Mouse (Mus musculus) E14TG2a.4 (cell line): ENCODE data around the gene Siglecf.
A peak's percentile ranks its signal among the peaks of the same experiment; 100 is the strongest.

ENCODE experiments used
- H3K27me3 ChIP-seq: 2 replicates; pipeline ENCODE4 v1.6.1; 2014; ENCODE audit warnings: low read length, control low read depth; ENCODE audit not compliant: insufficient read depth
- H3K36me3 ChIP-seq: 2 replicates; pipeline ENCODE4 v1.6.1; 2014; ENCODE audit warnings: low read length, control low read depth; ENCODE audit not compliant: insufficient read depth
- H3K4me1 ChIP-seq: replicated peaks from 2 replicates; pipeline ENCODE4 v1.6.1; 2014; ENCODE audit warnings: low read depth, low read length, control low read depth
- H3K4me3 ChIP-seq: replicated peaks from 2 replicates; pipeline ENCODE4 v1.5.1; 2014; ENCODE audit warnings: mild to moderate bottlenecking, low read length
- H3K9me3 ChIP-seq: 2 replicates; pipeline ENCODE4 v1.6.1; 2014; ENCODE audit warnings: low read length, control low read depth
- CTCF ChIP-seq: conservative IDR thresholded peaks from 2 replicates; pipeline ENCODE4 v1.5.1; 2014; ENCODE audit warnings: low read length
- NANOG ChIP-seq: IDR thresholded peaks from 2 replicates; pipeline ENCODE4 v1.6.1; 2014; ENCODE audit warnings: borderline replicate concordance, low read length, mixed read lengths
- POU5F1 ChIP-seq: IDR thresholded peaks from 2 replicates; pipeline ENCODE4 v1.6.1; 2014; ENCODE audit warnings: low read length, borderline replicate concordance

Siglecf gene

DNA sequence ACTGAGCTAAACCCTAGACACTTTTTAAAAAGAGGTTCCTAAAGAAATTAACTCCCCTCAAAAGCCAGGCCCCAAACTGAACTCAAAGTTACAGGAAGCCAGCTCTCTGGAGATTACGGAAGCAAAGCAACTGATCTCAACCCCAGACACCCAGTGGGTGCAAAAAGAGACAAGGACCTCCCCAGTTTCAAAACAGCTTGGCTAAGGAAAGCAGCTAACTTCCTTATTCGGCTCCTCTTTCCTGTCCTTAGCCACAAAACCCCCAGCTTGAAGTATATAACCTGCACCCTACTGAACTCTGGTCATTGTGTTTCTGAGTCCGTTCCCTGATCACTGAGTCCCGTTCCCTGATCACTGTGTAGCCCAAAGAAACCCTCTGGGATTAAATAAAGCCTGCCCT lies 2.0 kb downstream of the Siglecf start:
- TF ChIP-seq CTCF (no peak), POU5F1 (no peak), NANOG (no peak)
- Histone ChIP-seq H3K4me3 (no peak overlapping the region), H3K4me1 (peaks cover 59% of the 10 kb centered on the region), H3K9me3 (no peaks in the 10 kb centered on the region), H3K36me3 (no peaks in the 10 kb centered on the region), H3K27me3 (no peaks in the 10 kb centered on the region; the same call in 1 of the 2 replicates)

DNA sequence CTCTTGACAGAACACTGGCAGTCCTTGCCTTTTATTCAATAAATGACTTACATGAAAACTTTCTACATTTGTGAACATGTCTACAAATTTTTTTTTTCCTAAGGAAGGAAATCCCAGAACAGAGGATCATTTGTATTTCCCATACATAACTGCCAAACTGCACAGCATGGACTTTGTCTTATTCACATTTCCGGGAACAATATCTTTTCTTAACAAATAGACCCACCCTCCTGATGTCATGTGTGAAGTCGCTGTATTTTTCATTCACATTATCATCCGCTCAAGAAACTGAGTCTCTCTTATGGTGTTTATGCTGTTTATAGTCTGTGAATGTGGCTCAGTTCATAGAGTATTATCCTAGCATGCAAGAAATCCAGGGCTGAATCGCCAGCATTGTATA lies 2.6 kb downstream of the Siglecf start:
- Histone ChIP-seq H3K4me3 (no peak overlapping the region), H3K27me3 (peaks cover 2% of the 10 kb centered on the region; the same call in 1 of the 2 replicates)

DNA sequence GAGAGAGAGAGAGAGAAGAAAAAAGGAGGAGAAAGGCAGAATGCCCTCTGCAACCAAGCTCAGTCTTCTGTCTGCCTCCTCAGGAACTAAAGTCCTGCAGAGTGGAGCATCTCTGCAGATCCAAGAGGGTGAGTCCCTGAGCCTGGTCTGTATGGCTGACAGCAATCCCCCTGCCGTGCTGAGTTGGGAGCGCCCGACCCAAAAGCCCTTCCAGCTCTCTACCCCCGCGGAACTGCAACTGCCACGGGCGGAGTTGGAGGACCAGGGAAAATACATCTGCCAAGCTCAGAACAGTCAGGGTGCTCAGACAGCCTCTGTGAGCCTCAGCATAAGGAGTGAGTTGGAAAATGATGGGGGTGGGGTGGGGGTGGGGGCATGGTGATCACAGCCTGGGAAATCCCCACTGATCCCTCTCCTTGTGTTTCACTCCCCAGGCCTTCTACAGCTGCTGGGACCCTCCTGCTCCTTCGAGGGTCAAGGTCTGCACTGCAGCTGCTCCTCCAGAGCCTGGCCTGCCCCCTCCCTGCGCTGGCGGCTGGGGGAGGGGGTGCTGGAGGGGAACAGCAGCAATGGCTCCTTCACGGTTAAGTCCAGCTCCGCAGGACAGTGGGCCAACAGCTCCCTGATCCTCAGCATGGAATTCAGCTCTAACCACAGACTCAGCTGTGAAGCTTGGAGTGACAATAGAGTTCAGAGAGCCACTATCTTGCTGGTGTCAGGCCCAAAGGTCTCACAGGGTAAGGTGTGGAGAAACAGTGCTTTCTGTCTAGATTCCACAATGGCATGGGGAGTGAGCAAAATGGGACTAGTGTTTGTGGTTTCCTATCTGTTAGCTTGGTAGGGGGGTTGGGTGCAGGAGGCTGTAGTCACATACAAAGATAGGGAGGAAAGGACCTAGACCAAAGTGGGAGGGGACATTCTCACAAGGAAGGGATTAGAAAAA lies 4.0 kb downstream of the Siglecf start:
- Histone ChIP-seq H3K4me3 (peak overlapping the region; percentile 58), H3K27me3 (peaks cover 2% of the 10 kb centered on the region; the same call in 1 of the 2 replicates), H3K9me3 (no peaks in the 10 kb centered on the region), H3K4me1 (peaks cover 39% of the 10 kb centered on the region), H3K36me3 (no peaks in the 10 kb centered on the region)
- TF ChIP-seq NANOG (no peak), CTCF (no peak), POU5F1 (no peak)

More for the DNA sequence above, 2.6 kb downstream of the Siglecf start:
- H3K36me3 ChIP-seq, result no peaks in the 10 kb centered on the region
- peaks cover 53% of the 10 kb centered on the region for H3K4me1 ChIP-seq
- no peaks in the 10 kb centered on the region for H3K9me3 ChIP-seq
- no peak for TF ChIP-seq POU5F1
- no peak for TF ChIP-seq CTCF
- no peak for TF ChIP-seq NANOG

DNA sequence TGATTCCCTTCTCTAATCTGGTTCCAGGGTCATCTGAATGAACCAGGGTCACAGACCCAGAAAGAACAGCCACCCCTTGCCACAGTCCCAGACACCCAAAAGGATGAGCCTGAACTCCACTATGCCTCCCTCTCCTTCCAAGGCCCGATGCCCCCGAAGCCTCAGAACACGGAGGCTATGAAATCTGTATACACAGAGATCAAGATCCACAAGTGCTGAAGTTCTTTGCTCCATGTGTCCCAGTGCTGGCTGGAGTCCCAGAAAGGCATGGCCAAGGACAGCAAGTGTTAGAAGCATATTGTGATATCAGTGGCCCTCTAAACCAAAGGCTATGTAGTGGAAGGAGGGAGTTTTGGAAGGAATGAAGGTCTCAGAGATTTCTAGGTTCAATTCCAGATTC lies 7.4 kb downstream of the Siglecf start:
- Histone ChIP-seq H3K4me3 (no peak overlapping the region), H3K36me3 (no peaks in the 10 kb centered on the region), H3K9me3 (no peaks in the 10 kb centered on the region), H3K4me1 (peaks cover 25% of the 10 kb centered on the region), H3K27me3 (0 out of 2 replicates have a peak, but pooled peaks cover 2% of the 10 kb centered on the region)
- TF ChIP-seq NANOG, result no peak

DNA sequence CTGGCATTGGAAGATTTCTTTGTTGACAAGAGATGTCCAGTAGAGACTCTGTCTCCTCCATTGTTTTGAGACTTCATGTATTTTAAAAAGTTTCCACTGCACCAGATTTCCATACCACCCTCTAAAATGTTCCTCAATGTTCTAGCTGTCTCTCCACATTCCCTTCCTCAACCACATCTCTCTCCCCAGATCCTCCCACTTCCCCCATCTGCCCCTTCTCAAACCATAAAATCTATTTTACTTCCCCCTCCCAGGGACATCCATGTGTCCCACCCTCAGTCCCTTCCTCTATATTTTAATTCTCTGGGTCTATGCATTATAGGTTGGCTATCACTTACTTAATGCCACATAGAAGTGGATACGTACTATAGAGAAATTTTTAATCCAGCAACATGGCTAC lies 10.3 kb downstream of the Siglecf start:
- Histone ChIP-seq H3K4me1 (peaks cover 5% of the 10 kb centered on the region), H3K27me3 (0 out of 2 replicates have a peak, but pooled peaks cover 2% of the 10 kb centered on the region), H3K36me3 (no peaks in the 10 kb centered on the region), H3K9me3 (no peaks in the 10 kb centered on the region), H3K4me3 (no peak overlapping the region)
- no peak for TF ChIP-seq POU5F1
- no peak for TF ChIP-seq CTCF
- no peak for TF ChIP-seq NANOG

DNA sequence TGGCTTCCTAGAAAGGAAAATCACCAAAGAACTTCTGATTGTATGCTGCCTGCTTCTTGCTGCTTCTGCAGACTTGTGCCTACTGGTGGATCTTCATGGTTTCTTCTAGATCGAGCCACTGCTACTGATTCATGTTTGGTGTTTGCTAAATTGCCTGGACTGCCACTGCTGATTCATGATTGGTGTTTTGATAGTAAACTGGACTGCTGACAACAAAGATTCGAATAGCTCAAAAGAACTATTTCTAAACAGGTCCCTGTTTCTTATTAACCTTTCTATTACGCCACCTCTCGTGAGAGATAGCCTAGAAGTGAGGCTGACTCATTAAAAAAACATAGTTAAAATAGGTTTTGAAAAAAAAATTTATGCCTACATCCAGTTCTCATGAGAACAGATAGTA lies 10.9 kb downstream of the Siglecf start:
- Histone ChIP-seq H3K4me1 (peaks cover 6% of the 10 kb centered on the region; the same call in 1 of the 2 replicates), H3K9me3 (no peaks in the 10 kb centered on the region), H3K4me3 (no peak overlapping the region), H3K27me3 (0 out of 2 replicates have a peak, but pooled peaks cover 2% of the 10 kb centered on the region), H3K36me3 (no peaks in the 10 kb centered on the region)
- no peak for TF ChIP-seq POU5F1
- TF ChIP-seq CTCF, result no peak
- no peak for TF ChIP-seq NANOG

DNA sequence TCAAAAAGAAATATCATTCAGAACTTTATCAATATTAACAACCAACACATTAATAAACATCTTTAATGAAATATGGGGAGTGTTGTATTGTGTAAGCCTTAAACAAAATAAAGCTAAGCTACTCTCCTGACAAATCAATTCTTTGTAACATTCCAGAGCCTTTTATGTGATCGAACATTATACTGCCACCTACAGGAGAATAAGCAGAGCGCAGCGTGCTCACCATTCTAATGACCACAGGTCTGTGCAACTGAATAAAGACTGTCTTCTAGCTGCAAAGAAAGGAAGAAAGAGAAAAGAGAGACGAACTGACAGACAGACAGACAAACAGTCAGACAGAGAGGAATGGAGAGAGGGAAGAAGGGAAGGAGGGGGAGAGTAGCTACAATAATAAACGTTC lies 27.1 kb downstream of the Siglecf start:
- Histone ChIP-seq H3K9me3 (no peaks in the 10 kb centered on the region), H3K4me3 (no peak overlapping the region)

DNA sequence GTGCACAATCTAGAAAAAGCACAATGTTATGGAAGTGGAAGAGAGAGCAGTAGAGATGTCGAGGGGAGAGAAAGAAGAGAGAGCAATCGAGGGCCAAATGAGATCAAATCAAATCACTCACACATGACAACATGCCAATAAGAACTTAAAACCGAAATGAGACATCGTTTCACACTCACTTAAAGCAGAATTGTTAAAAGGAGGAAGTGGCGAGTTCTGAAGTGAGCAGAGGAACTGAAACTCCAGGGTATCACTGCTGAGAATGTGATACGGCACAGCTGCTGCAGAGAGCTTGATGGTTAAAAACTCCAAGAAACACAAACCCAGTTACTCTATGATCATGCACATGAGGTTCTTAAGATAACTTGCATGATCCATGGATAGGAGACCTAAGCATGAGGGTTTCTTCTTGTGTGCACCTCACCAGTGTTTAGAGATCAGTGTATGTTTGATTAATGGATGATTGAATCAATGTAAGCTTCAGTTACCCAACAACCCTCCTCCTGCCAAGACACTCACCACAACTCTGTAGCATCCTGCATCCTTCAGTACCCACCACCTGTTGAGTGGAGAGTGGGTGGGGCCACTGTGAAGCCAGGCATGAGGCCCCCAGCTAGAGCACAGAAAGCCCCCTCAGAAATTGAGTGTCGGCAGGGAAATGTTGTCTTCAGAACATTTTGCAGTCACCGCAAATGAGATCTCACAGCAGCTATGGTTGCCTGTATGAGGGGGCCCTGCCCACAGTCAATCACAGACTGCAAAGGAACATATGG lies 41.4 kb downstream of the Siglecf start:
- TF ChIP-seq POU5F1 (no peak), CTCF (no peak)
- H3K4me3 ChIP-seq, result no peak overlapping the region
- H3K9me3 ChIP-seq, result no peaks in the 10 kb centered on the region
- H3K4me1 ChIP-seq, result no peaks in the 10 kb centered on the region
- no peaks in the 10 kb centered on the region for H3K36me3 ChIP-seq
- H3K27me3 ChIP-seq, result 0 out of 2 replicates have a peak, but pooled peaks cover 17% of the 10 kb centered on the region

More for the DNA sequence above, 27.1 kb downstream of the Siglecf start:
- no peaks in the 10 kb centered on the region for H3K4me1 ChIP-seq
- no peaks in the 10 kb centered on the region for H3K27me3 ChIP-seq
- TF ChIP-seq NANOG, result no peak
- peak; percentile 97 for TF ChIP-seq CTCF
- no peak for TF ChIP-seq POU5F1
- H3K36me3 ChIP-seq, result no peaks in the 10 kb centered on the region
